Mouse (Mus musculus): ENCODE measurements around the gene Ccdc69. TPM values are rescaled to one million over a fixed set of nuclear protein-coding genes. Genes with fewer than 3 reads are reported as not detected.
A peak's percentile ranks its signal among the peaks of the same experiment; 100 is the strongest.
"Not testable (repeated sequence)": the region's sequence is repeated elsewhere in the genome, so short reads cannot be mapped to it uniquely, and the experiment has no call there.

Ccdc69 gene
- polyA plus RNA-seq (2016; fragmentation: Nextera tagmentation; extraction: Ambion mirVana) = 0.13 and 0.42 TPM in 2 replicates

- H3K36me3 ChIP-seq (replicated peaks) = no peaks in the 10 kb centered on the region
- H3K27me3 ChIP-seq = peaks cover 36% of the 10 kb centered on the region
- H3K4me2 ChIP-seq = peak within 1 kb of the TSS; percentile 96
- WGBS = under 1% methylated on average over 50 of the region's 50 CpGs
- no peaks in the 10 kb centered on the region for H3K9me3 ChIP-seq
- ATAC-seq (ENCODE audit: low FRiP score) = peak; percentile 57; the same call in 1 of the 2 replicates
- H3K27ac ChIP-seq = no peak within 1 kb of the TSS
- H3K4me3 ChIP-seq (replicated peaks) = peak within 1 kb of the TSS; percentile 46
- H3K4me1 ChIP-seq = peaks cover 15% of the 10 kb centered on the region
- H3K9ac ChIP-seq = peak within 1 kb of the TSS; percentile 61
Measured at GRCm38 (mm10) chr11:55077331-55078231, at the start of gene Ccdc69. Gene Ccdc69 (minus strand): TSS chr11:55078131.

- ATAC-seq (ENCODE audit: low FRiP score) = no peak
- no peak overlapping the region for H3K9ac ChIP-seq
- H3K27ac ChIP-seq = no peak overlapping the region
- H3K9me3 ChIP-seq = no peaks in the 10 kb centered on the region
- no peak overlapping the region for H3K4me3 ChIP-seq (replicated peaks)
- WGBS = 84% methylated on average over 3 of the region's 3 CpGs
- no peak overlapping the region for H3K4me2 ChIP-seq
- no peaks in the 10 kb centered on the region for H3K4me1 ChIP-seq
- no peaks in the 10 kb centered on the region for H3K27me3 ChIP-seq
- no peaks in the 10 kb centered on the region for H3K36me3 ChIP-seq (replicated peaks)
Measured at GRCm38 (mm10) chr11:55126663-55127062, 48.7 kb upstream of the Ccdc69 start.

GRCm38 (mm10) chr11:55121430-55121829 lies 43.5 kb upstream of the Ccdc69 start:
- no peak overlapping the region for H3K9ac ChIP-seq
- no peak overlapping the region for H3K4me3 ChIP-seq (replicated peaks)
- no peaks in the 10 kb centered on the region for H3K4me1 ChIP-seq
- no peak overlapping the region for H3K4me2 ChIP-seq
- no peak overlapping the region for H3K27ac ChIP-seq
- ATAC-seq (ENCODE audit: low FRiP score) = no peak
- no peaks in the 10 kb centered on the region for H3K27me3 ChIP-seq
- H3K9me3 ChIP-seq = peaks cover 5% of the 10 kb centered on the region; the same call in 1 of the 2 replicates
- H3K36me3 ChIP-seq (replicated peaks) = no peaks in the 10 kb centered on the region
- WGBS = 86% methylated on average over 1 of the region's 1 CpGs

- Histone ChIP-seq H3K27me3 (no peaks in the 10 kb centered on the region), H3K4me1 (no peaks in the 10 kb centered on the region), H3K4me3 (replicated peaks) (no peak overlapping the region), H3K9ac (no peak overlapping the region), H3K27ac (no peak overlapping the region), H3K36me3 (replicated peaks) (no peaks in the 10 kb centered on the region), H3K9me3 (peaks cover 5% of the 10 kb centered on the region; the same call in 1 of the 2 replicates), H3K4me2 (no peak overlapping the region)
- WGBS = 79% methylated on average over 8 of the region's 8 CpGs
- ATAC-seq (ENCODE audit: low FRiP score) = no peak
Measured at GRCm38 (mm10) chr11:55120821-55121271, 42.9 kb upstream of the Ccdc69 start.

- H3K9ac ChIP-seq = no peak overlapping the region
Measured at GRCm38 (mm10) chr11:55120279-55120678, 42.3 kb upstream of the Ccdc69 start.

GRCm38 (mm10) chr11:55117031-55117430 lies 39.1 kb upstream of the Ccdc69 start:
- Histone ChIP-seq H3K9ac (no peak overlapping the region), H3K27ac (no peak overlapping the region), H3K27me3 (no peaks in the 10 kb centered on the region), H3K4me3 (replicated peaks) (no peak overlapping the region), H3K36me3 (replicated peaks) (no peaks in the 10 kb centered on the region), H3K4me2 (no peak overlapping the region), H3K9me3 (peaks cover 5% of the 10 kb centered on the region; the same call in 1 of the 2 replicates), H3K4me1 (no peaks in the 10 kb centered on the region)
- WGBS = 88% methylated on average over 2 of the region's 2 CpGs
- ATAC-seq (ENCODE audit: low FRiP score) = no peak

More at GRCm38 (mm10) chr11:55120279-55120678, 42.3 kb upstream of the Ccdc69 start:
- ATAC-seq (ENCODE audit: low FRiP score) = no peak
- Histone ChIP-seq H3K9me3 (peaks cover 5% of the 10 kb centered on the region; the same call in 1 of the 2 replicates), H3K27me3 (no peaks in the 10 kb centered on the region), H3K4me3 (replicated peaks) (no peak overlapping the region), H3K27ac (no peak overlapping the region), H3K4me1 (no peaks in the 10 kb centered on the region), H3K4me2 (no peak overlapping the region), H3K36me3 (replicated peaks) (no peaks in the 10 kb centered on the region)

GRCm38 (mm10) chr11:55116004-55116403 lies 38.1 kb upstream of the Ccdc69 start:
- 89% methylated on average over 3 of the region's 3 CpGs for WGBS

GRCm38 (mm10) chr11:55114291-55114690 lies 36.4 kb upstream of the Ccdc69 start:
- Histone ChIP-seq H3K4me1 (no peaks in the 10 kb centered on the region), H3K27me3 (no peaks in the 10 kb centered on the region), H3K4me3 (replicated peaks) (no peak overlapping the region), H3K9me3 (no peaks in the 10 kb centered on the region), H3K9ac (no peak overlapping the region), H3K4me2 (no peak overlapping the region), H3K27ac (no peak overlapping the region), H3K36me3 (replicated peaks) (no peaks in the 10 kb centered on the region)
- 87% methylated on average over 2 of the region's 2 CpGs for WGBS
- no peak for ATAC-seq (ENCODE audit: low FRiP score)

More at GRCm38 (mm10) chr11:55116004-55116403, 38.1 kb upstream of the Ccdc69 start:
- Histone ChIP-seq H3K9ac (no peak overlapping the region), H3K27me3 (no peaks in the 10 kb centered on the region), H3K4me3 (replicated peaks) (no peak overlapping the region), H3K27ac (no peak overlapping the region), H3K9me3 (peaks cover 5% of the 10 kb centered on the region; the same call in 1 of the 2 replicates), H3K36me3 (replicated peaks) (no peaks in the 10 kb centered on the region), H3K4me2 (no peak overlapping the region), H3K4me1 (no peaks in the 10 kb centered on the region)
- ATAC-seq (ENCODE audit: low FRiP score) = no peak

- not testable (repeated sequence) for H3K4me3 ChIP-seq (replicated peaks); H3K9me3 ChIP-seq; H3K27me3 ChIP-seq; H3K36me3 ChIP-seq (replicated peaks); H3K4me2 ChIP-seq; ATAC-seq (ENCODE audit: low FRiP score); H3K9ac ChIP-seq; H3K27ac ChIP-seq; H3K4me1 ChIP-seq
- 58% methylated on average over 4 of the region's 4 CpGs for WGBS
Measured at GRCm38 (mm10) chr11:55113861-55114250, 35.9 kb upstream of the Ccdc69 start.

GRCm38 (mm10) chr11:55113209-55113860 lies 35.4 kb upstream of the Ccdc69 start:
- 66% methylated on average over 7 of the region's 7 CpGs for WGBS
- Histone ChIP-seq H3K27me3 (no peaks in the 10 kb centered on the region), H3K27ac (no peak overlapping the region), H3K4me2 (no peak overlapping the region), H3K36me3 (replicated peaks) (no peaks in the 10 kb centered on the region), H3K9me3 (no peaks in the 10 kb centered on the region), H3K4me3 (replicated peaks) (no peak overlapping the region), H3K9ac (no peak overlapping the region), H3K4me1 (no peaks in the 10 kb centered on the region)
- ATAC-seq (ENCODE audit: low FRiP score) = no peak

- ATAC-seq (ENCODE audit: low FRiP score) = no peak
- no peaks in the 10 kb centered on the region for H3K4me1 ChIP-seq
- H3K9me3 ChIP-seq = no peaks in the 10 kb centered on the region
- no peak overlapping the region for H3K27ac ChIP-seq
- H3K4me2 ChIP-seq = no peak overlapping the region
- H3K4me3 ChIP-seq (replicated peaks) = no peak overlapping the region
- H3K9ac ChIP-seq = no peak overlapping the region
- 76% methylated on average over 7 of the region's 7 CpGs for WGBS
- H3K27me3 ChIP-seq = no peaks in the 10 kb centered on the region
- H3K36me3 ChIP-seq (replicated peaks) = no peaks in the 10 kb centered on the region
Measured at GRCm38 (mm10) chr11:55110566-55111169, 32.7 kb upstream of the Ccdc69 start.

Measured in forebrain, embryonic 12.5 days (tissue).